Mouse (Mus musculus): ENCODE results near the gene Gfra4.

Gfra4 gene

GRCm38 (mm10) chr2:131042988-131043387, at the start of gene Gfra4:
TSS of gene Gfra4 (minus strand) at chr2:131043088.
- DNase-seq (ENCODE audit: low spot score): no peak

GRCm38 (mm10) chr2:131090852-131091251, 48.0 kb upstream of the Gfra4 start:
- DNase-seq (ENCODE audit: low spot score): no peak

GRCm38 (mm10) chr2:131089634-131090033, 46.7 kb upstream of the Gfra4 start:
- no peak for DNase-seq (ENCODE audit: low spot score)

GRCm38 (mm10) chr2:131088581-131088980, 45.7 kb upstream of the Gfra4 start:
- no peak for DNase-seq (ENCODE audit: low spot score)

- DNase-seq (ENCODE audit: low spot score): no peak
Measured at GRCm38 (mm10) chr2:131086667-131087390, 43.9 kb upstream of the Gfra4 start, which contains the start of gene Siglec1. TSS of gene Siglec1 (minus strand) at chr2:131086765.

- DNase-seq (ENCODE audit: low spot score): no peak
Measured at GRCm38 (mm10) chr2:131084206-131084605, 41.3 kb upstream of the Gfra4 start.

- DNase-seq (ENCODE audit: low spot score): no peak
Measured at GRCm38 (mm10) chr2:131080507-131080906, 37.6 kb upstream of the Gfra4 start.

GRCm38 (mm10) chr2:131072536-131072935, 29.6 kb upstream of the Gfra4 start:
- no peak for DNase-seq (ENCODE audit: low spot score)

GRCm38 (mm10) chr2:131067481-131067880, 24.6 kb upstream of the Gfra4 start:
- DNase-seq (ENCODE audit: low spot score): no peak

GRCm38 (mm10) chr2:131066342-131066741, 23.5 kb upstream of the Gfra4 start:
- DNase-seq (ENCODE audit: low spot score): no peak

GRCm38 (mm10) chr2:131063404-131063864, 20.5 kb upstream of the Gfra4 start, which contains the start of gene Adam33:
TSS of gene Adam33 (minus strand) at chr2:131063814.
- DNase-seq (ENCODE audit: low spot score): no peak

GRCm38 (mm10) chr2:131061607-131062006, 18.7 kb upstream of the Gfra4 start:
- no peak for DNase-seq (ENCODE audit: low spot score)

GRCm38 (mm10) chr2:131060784-131061183, 17.9 kb upstream of the Gfra4 start:
- DNase-seq (ENCODE audit: low spot score): no peak

- DNase-seq (ENCODE audit: low spot score): no peak
Measured at GRCm38 (mm10) chr2:131059781-131060540, 17.1 kb upstream of the Gfra4 start.

GRCm38 (mm10) chr2:131059377-131059776, 16.5 kb upstream of the Gfra4 start:
- no peak for DNase-seq (ENCODE audit: low spot score)

- DNase-seq (ENCODE audit: low spot score): no peak
Measured at GRCm38 (mm10) chr2:131058672-131059071, 15.8 kb upstream of the Gfra4 start.

- no peak for DNase-seq (ENCODE audit: low spot score)
Measured at GRCm38 (mm10) chr2:131056191-131056590, 13.3 kb upstream of the Gfra4 start.

- DNase-seq (ENCODE audit: low spot score): no peak
Measured at GRCm38 (mm10) chr2:131055631-131056030, 12.7 kb upstream of the Gfra4 start.

GRCm38 (mm10) chr2:131054646-131055264, 11.9 kb upstream of the Gfra4 start:
- no peak for DNase-seq (ENCODE audit: low spot score)

GRCm38 (mm10) chr2:131053851-131054645, 11.2 kb upstream of the Gfra4 start:
- no peak for DNase-seq (ENCODE audit: low spot score)

GRCm38 (mm10) chr2:131052862-131053418, 10.1 kb upstream of the Gfra4 start:
- no peak for DNase-seq (ENCODE audit: low spot score)

All from left cerebral cortex, adult 11 months (tissue).